Mouse (Mus musculus) limb, embryonic 13.5 days (tissue): ENCODE measurements around the gene Ddx25. TPM values are rescaled to one million over a fixed set of nuclear protein-coding genes. Genes with fewer than 3 reads are reported as not detected.

ENCODE experiments used
- ATAC-seq: fragments of 200-750 bp; cut with Nextera tagmentation; 2 replicates; pipeline ENCODE4 v1.8.0; 2017; ENCODE audit warnings: low read depth, moderate number of reproducible peaks, moderate TSS enrichment; ENCODE audit not compliant: low FRiP score
- H3K27ac ChIP-seq: fragments of 300-500 bp; sonication (generic); 2 replicates; pipeline ENCODE4 v1.5.1; 2015; ENCODE audit warnings: inconsistent platforms, mild to moderate bottlenecking, moderate library complexity
- H3K27me3 ChIP-seq: fragments of 300-500 bp; sonication (generic); 2 replicates; pipeline ENCODE4 v1.6.1; 2015; ENCODE audit warnings: mild to moderate bottlenecking, inconsistent platforms
- H3K36me3 ChIP-seq: fragments of 300-500 bp; sonication (generic); 2 replicates; pipeline ENCODE4 v1.6.1; 2015; ENCODE audit warnings: inconsistent platforms, mild to moderate bottlenecking, moderate library complexity
- H3K4me1 ChIP-seq: fragments of 300-500 bp; sonication (generic); 2 replicates; pipeline ENCODE4 v1.6.1; 2015; ENCODE audit warnings: inconsistent platforms
- H3K4me2 ChIP-seq: fragments of 300-500 bp; sonication (generic); replicated peaks from 2 replicates; pipeline ENCODE4 v1.6.1; 2015; ENCODE audit warnings: inconsistent platforms, mild to moderate bottlenecking, moderate library complexity
- H3K4me3 ChIP-seq: fragments of 300-500 bp; sonication (generic); 2 replicates; pipeline ENCODE4 v1.5.1; 2015; ENCODE audit warnings: moderate library complexity, mild to moderate bottlenecking, inconsistent platforms
- H3K9ac ChIP-seq: fragments of 300-500 bp; sonication (generic); 2 replicates; pipeline ENCODE4 v1.6.1; 2015; ENCODE audit warnings: mild to moderate bottlenecking, inconsistent platforms
- H3K9me3 ChIP-seq: fragments of 300-500 bp; sonication (generic); 2 replicates; pipeline ENCODE4 v1.6.1; 2016; ENCODE audit warnings: inconsistent platforms
- WGBS: fragments of 180-500 bp; shearing (Covaris S2); methylation state at CpG from one replicate; pipeline ENCODE4 v1.1.7; 2015; 5-methylcytosine and 5-hydroxymethylcytosine counted together
- polyA plus RNA-seq: library from polyadenylated mRNA; unstranded; fragments of >200 nt; fragmentation: Nextera tagmentation; extraction: Ambion mirVana; gene quantifications from 2 replicates; pipeline ENCODE4 v1.2.1, GENCODE M21; 2015

Ddx25 gene
- polyA plus RNA-seq, 1 experiment from 2014 or later, result 4.5 TPM

DNA sequence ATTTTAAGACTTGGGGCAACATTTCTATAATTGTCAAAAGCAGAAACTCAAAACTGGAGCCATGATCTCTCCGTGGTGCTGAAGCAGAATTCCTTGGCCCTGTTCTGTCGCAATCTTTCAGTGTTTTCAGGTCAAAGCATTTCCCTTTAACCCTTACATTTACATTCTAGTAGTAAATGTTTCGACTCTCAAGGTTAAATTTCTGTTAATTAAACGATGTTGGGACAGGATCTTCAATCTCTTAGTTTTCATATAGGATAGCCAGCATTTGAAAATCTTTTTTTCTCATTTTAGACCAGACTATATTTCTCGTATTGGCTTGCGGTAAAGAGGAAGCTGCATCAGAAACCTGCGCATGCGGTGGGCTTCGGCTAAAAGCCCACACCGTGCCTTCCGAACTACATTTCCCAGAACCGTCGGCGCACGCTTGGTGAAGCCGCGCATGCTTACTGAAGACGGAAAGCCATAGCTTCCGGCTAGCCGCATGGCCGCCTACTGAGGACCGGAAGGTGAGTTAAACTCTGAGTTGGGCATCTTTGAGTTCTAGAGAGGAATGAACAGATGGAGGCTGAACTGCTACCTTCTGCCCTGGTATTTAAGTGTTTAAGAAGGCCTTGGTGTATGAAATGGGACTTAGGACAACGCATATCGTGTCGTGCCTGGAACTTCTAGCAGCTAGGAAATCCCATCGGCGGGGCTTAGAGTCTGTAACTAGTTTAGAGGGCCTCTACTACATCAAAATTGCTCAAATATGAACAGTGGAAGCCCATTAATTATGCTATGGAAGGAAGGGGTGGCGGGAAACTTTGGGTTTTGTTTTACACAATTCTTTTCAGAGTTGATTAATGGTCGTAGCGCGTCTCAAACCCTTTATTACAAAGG, 922 bp upstream of the Ddx25 start:
- Histone ChIP-seq H3K4me3 (peak overlapping the region; percentile 73), H3K4me2 (peak overlapping the region; percentile 98), H3K9ac (peak overlapping the region; percentile 78), H3K9me3 (no peaks in the 10 kb centered on the region), H3K27me3 (peaks cover 8% of the 10 kb centered on the region; the same call in 1 of the 2 replicates), H3K4me1 (peaks cover 21% of the 10 kb centered on the region), H3K27ac (peak overlapping the region; percentile 75), H3K36me3 (peaks cover 12% of the 10 kb centered on the region)
- WGBS, result 2% methylated on average over 31 of the region's 31 CpGs
- ATAC-seq, result peak; percentile 93

DNA sequence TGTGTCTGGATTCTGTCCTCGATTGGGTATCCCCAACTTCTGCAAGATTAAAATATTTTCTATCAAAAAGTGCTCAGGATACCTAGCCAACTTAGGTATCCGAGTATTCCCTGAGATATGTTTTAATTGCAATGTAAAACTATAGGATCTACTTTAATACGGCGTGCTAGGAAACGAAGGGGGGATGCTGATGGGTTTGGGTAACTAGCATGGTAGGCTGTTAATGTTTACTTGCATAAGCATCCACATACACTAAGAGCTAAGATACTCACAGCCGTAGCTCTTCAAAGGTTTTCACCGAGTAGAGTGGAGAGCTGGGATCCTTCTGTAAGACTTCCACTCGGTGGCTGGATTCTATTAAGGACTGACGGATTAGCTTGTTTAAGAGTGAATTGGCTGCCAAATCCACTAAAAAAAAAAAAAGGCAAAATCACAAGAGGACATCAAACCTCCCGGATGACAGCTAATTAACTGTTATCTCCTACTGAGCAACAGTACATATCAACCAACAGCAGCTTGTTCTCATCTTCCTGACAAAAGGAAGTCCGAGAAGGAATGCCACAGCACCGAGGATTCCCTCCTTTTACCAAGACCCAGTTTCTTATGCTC, 1.7 kb downstream of the Ddx25 start:
- H3K36me3 ChIP-seq, result peaks cover 8% of the 10 kb centered on the region
- H3K4me3 ChIP-seq, result no peak overlapping the region
- H3K27ac ChIP-seq, result no peak overlapping the region
- no peak overlapping the region for H3K4me2 ChIP-seq
- H3K9ac ChIP-seq, result no peak overlapping the region
- peaks cover 21% of the 10 kb centered on the region for H3K4me1 ChIP-seq
- no peaks in the 10 kb centered on the region for H3K9me3 ChIP-seq
- no peak for ATAC-seq
- WGBS, result 55% methylated on average over 12 of the region's 12 CpGs
- H3K27me3 ChIP-seq, result peaks cover 8% of the 10 kb centered on the region; the same call in 1 of the 2 replicates

DNA sequence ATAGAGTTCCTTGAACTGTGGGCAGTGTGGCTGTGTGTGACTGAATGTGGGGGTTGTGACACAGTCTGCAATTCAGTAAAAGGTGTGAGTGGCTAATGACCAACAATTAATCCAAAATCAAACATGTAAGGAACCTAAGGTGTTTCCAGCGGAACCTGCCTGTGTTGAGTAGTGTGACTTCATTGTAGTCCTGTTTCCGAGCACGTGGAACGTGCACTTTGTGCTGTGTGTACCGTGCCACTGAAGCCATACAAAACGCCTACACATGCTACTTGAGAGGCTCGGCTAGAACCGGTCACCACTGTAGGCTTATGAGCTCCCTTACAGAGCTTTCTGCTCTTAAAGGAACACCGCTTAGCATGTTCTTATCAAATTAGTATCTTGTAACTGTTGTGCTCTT, 9.9 kb downstream of the Ddx25 start:
- H3K36me3 ChIP-seq, result no peaks in the 10 kb centered on the region
- ATAC-seq, result no peak
- H3K9me3 ChIP-seq, result no peaks in the 10 kb centered on the region
- H3K4me1 ChIP-seq, result no peaks in the 10 kb centered on the region; the same call in 1 of the 2 replicates
- H3K9ac ChIP-seq, result no peak overlapping the region
- H3K4me3 ChIP-seq, result no peak overlapping the region
- H3K27ac ChIP-seq, result no peak overlapping the region
- H3K27me3 ChIP-seq, result no peaks in the 10 kb centered on the region
- WGBS, result 77% methylated on average over 9 of the region's 9 CpGs
- no peak overlapping the region for H3K4me2 ChIP-seq

DNA sequence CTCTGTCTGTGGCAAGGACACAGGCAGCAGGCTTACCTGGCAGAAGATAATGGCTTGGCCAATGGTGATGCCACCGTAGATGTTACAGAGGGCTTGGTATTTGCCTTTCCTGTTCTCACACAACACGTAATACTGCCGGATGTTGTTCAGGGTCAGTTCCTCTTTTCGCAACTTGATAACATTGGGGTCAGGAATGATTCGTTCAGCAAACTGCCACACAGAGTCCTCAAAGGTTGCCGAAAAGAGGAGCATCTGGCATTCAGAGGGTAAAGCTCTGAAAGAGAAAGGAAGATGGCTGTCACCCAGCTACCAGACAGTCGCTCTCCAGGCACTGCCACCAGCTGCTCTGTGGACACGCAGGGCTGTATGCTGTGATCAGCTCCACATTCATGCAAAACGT, 11.6 kb downstream of the Ddx25 start:
- Histone ChIP-seq H3K36me3 (no peaks in the 10 kb centered on the region), H3K4me3 (no peak overlapping the region), H3K27me3 (no peaks in the 10 kb centered on the region), H3K4me2 (no peak overlapping the region), H3K27ac (no peak overlapping the region), H3K4me1 (no peaks in the 10 kb centered on the region; the same call in 1 of the 2 replicates), H3K9me3 (no peaks in the 10 kb centered on the region), H3K9ac (no peak overlapping the region)
- WGBS, result 86% methylated on average over 9 of the region's 9 CpGs
- no peak for ATAC-seq

DNA sequence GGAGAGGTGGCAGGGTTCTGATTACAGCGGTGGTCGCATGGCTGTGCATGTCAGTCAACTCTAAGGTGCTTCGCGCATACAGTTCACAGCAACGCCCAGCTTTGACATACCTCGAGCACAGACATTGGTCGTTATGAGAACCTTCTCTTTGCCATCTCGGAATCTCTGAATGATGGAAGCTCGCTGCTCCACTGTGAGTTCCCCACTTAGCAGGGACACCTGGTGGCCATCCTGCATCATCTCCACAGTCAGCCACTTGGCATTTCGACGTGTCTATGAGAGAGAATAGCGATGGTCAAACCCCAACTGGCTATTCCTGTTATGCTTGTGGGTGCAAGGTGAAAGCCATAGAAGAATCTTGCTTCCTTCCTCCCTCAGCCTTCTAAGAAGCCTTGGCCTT, 12.6 kb downstream of the Ddx25 start:
- H3K4me1 ChIP-seq, result no peaks in the 10 kb centered on the region; the same call in 1 of the 2 replicates
- no peak overlapping the region for H3K27ac ChIP-seq
- H3K9me3 ChIP-seq, result no peaks in the 10 kb centered on the region
- H3K36me3 ChIP-seq, result no peaks in the 10 kb centered on the region
- no peak overlapping the region for H3K4me2 ChIP-seq
- no peaks in the 10 kb centered on the region for H3K27me3 ChIP-seq
- WGBS, result 71% methylated on average over 12 of the region's 12 CpGs
- H3K9ac ChIP-seq, result no peak overlapping the region
- no peak overlapping the region for H3K4me3 ChIP-seq
- no peak for ATAC-seq

DNA sequence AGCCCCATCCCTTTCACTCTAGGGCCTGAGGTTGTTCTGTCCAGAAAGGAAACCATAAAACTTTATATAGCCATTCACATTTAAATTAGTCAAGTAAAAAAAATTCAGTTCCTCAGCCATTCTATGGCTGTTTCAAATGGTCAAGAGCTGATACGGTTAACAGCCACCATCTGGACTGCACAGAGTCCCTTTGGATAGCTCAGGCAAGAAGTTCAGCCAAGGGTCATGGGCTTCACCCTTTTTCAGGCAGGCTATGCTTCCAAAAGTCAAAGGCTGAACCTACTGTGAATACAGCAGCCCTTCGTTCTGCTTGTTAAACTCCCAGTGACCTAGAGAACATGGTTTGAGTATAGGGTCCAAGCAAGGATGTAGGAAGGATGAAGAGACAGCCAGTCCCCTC, 13.7 kb downstream of the Ddx25 start:
- WGBS, result 34% methylated on average over 2 of the region's 2 CpGs
- Histone ChIP-seq H3K4me3 (no peak overlapping the region), H3K27me3 (no peaks in the 10 kb centered on the region), H3K9ac (no peak overlapping the region), H3K36me3 (no peaks in the 10 kb centered on the region), H3K9me3 (no peaks in the 10 kb centered on the region), H3K4me2 (no peak overlapping the region), H3K4me1 (no peaks in the 10 kb centered on the region; the same call in 1 of the 2 replicates), H3K27ac (no peak overlapping the region)
- ATAC-seq, result no peak

DNA sequence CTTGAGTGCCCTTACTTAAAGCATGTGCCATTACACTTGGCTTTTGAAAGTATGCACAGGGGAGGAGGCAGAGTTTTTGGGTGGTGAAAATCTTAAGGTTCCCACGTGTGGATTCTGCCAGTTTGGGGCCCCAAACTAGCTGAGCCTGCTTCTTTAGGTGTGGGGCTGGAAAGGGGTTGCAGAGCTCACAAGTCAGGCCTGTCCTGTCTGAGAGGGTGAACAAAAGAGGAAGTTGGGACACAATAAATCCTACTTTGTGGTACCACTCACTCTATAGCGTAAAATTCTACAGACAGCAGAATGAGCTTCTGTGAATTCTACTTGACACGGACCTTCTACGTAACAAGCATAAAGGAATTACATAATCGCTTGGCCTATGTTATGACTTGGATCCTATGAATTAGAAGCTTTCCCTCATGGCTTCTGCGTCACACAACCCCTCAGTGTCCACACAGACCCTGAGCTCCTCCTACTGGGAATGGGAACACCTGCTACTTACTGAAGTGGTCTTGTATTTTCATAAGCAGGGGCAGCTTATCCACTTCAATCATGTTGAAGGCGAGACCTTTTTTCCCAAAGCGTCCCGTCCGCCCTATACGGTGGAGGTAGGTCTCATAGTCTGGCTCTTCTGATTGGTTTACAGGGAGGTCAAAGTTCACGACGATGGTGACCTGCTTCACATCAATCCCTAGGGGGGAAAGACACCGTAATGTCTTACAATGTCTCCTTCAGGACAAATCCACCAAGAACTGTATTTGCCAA, 15.0 kb downstream of the Ddx25 start:
- Histone ChIP-seq H3K4me2 (no peak overlapping the region), H3K27ac (no peak overlapping the region), H3K36me3 (no peaks in the 10 kb centered on the region), H3K4me3 (no peak overlapping the region), H3K4me1 (peaks cover 3% of the 10 kb centered on the region), H3K27me3 (no peaks in the 10 kb centered on the region), H3K9ac (no peak overlapping the region), H3K9me3 (no peaks in the 10 kb centered on the region)
- no peak for ATAC-seq
- WGBS, result 85% methylated on average over 14 of the region's 14 CpGs

DNA sequence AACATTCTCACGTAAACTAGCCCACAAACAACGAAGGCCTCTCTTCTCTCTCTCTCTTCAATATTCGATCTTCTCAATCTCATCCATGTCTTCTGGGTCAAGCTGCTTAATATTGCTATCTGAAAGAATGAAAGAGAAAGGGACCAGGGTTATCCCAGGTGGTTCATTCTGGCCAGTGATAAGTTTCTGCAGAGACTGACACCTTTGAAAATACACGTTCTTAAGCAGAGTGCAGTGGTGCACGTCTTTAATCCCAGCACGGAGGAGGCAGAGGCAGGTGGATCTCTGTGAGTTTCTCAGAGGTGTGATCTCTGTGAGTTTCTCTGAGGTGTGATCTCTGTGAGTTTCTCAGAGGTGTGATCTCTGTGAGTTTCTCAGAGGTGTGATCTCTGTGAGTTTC, 16.4 kb downstream of the Ddx25 start:
- Histone ChIP-seq H3K4me1 (peaks cover 11% of the 10 kb centered on the region), H3K27ac (no peak overlapping the region), H3K27me3 (no peaks in the 10 kb centered on the region), H3K9me3 (no peaks in the 10 kb centered on the region), H3K36me3 (no peaks in the 10 kb centered on the region), H3K4me3 (no peak overlapping the region), H3K9ac (no peak overlapping the region), H3K4me2 (no peak overlapping the region)
- ATAC-seq, result no peak
- WGBS, result 66% methylated on average over 6 of the region's 6 CpGs

DNA sequence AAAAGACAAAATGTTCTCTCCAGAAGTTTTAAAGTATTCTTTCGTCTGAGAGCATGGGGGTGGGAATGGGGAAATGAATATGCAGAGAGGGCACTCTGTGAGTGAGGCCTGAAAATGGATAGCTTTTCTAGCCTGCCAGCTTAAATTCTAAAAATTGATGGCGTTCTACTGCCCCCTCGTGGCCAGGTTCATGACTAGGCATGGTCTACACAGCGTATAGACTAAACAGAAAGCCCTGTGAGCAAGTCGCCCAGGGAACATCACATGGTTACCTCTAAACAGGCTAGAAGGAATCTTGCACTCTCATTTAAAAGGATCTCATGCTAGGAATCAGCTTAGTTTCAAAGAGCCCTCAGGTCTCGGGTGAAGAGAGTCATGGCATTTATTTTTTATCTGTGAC, 16.8 kb downstream of the Ddx25 start:
- Histone ChIP-seq H3K4me1 (peaks cover 11% of the 10 kb centered on the region), H3K27ac (no peak overlapping the region), H3K27me3 (no peaks in the 10 kb centered on the region), H3K9ac (no peak overlapping the region), H3K4me2 (no peak overlapping the region), H3K9me3 (no peaks in the 10 kb centered on the region), H3K4me3 (no peak overlapping the region), H3K36me3 (no peaks in the 10 kb centered on the region)
- peak; percentile 80 for ATAC-seq
- 8% methylated on average over 6 of the region's 6 CpGs for WGBS

DNA sequence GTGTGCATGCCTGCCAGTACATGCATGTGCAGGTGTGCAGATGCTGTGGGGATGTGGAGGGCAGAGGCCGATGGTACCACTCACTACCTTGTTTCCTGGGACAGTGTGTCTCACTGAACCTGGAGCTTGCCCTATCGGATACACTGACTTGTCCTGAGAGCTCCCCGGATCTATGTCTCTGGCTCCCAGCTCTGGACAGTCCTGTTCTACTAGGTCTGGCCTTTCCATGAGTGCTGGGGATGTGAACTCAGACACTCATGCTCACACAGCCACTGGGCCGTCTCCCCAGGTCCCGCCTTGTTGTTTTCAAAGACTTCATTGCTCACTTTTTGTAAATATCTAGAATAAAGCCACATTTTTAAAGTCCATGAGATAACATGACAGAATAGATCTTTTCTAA, 17.3 kb downstream of the Ddx25 start:
- 84% methylated on average over 5 of the region's 5 CpGs for WGBS
- H3K36me3 ChIP-seq, result no peaks in the 10 kb centered on the region
- H3K9me3 ChIP-seq, result no peaks in the 10 kb centered on the region
- H3K9ac ChIP-seq, result no peak overlapping the region
- ATAC-seq, result no peak
- no peak overlapping the region for H3K4me3 ChIP-seq
- H3K4me2 ChIP-seq, result no peak overlapping the region
- H3K27ac ChIP-seq, result no peak overlapping the region
- H3K27me3 ChIP-seq, result no peaks in the 10 kb centered on the region
- peaks cover 11% of the 10 kb centered on the region for H3K4me1 ChIP-seq

DNA sequence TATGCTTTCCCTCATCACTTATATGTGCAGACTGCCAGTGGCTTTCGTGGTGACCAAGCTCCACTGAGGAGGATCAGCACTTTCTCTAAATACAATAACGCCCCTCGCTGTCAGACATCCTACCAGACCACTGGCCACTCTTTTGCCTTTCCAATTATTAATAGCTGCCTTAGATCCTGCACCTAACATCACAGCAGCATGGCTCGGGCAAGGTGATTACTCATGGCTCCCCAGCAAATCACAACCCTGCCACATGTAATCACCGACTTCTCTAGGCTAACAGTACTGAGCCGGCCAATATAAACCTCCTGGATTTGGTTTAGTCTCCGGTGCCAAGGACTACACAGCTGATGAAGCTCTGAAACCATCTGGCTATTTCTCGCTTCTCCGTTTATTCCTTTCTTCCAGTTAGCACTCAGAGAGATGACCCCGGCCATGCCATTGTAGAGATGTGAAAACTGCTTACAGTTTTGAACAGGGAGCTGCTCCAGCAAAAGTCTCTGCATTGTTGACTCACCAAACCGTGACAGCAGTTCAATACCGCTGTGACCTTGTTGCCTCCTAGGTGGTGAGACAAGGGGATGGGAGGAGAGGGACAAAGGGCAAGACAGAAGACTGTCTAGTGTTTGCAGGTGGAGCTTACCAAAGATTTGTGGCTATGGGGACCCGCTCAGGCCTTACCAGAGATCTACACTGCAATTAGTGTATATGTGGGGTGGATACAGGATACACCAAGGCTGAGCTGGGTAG, 19.2 kb downstream of the Ddx25 start:
- Histone ChIP-seq H3K4me3 (no peak overlapping the region), H3K4me2 (no peak overlapping the region), H3K27me3 (no peaks in the 10 kb centered on the region), H3K36me3 (no peaks in the 10 kb centered on the region), H3K27ac (no peak overlapping the region), H3K4me1 (peaks cover 20% of the 10 kb centered on the region), H3K9me3 (no peaks in the 10 kb centered on the region), H3K9ac (no peak overlapping the region; the same call in 1 of the 2 replicates)
- no peak for ATAC-seq
- 76% methylated on average over 13 of the region's 13 CpGs for WGBS
